Mouse (Mus musculus): ENCODE data around the gene Lpar3. TPM values are rescaled to one million over a fixed set of nuclear protein-coding genes. Genes with fewer than 3 reads are reported as not detected.

Lpar3 gene
- total and polyA plus RNA-seq, 2 experiments from 2014 or later: 0.31 to 0.66 TPM

DNA sequence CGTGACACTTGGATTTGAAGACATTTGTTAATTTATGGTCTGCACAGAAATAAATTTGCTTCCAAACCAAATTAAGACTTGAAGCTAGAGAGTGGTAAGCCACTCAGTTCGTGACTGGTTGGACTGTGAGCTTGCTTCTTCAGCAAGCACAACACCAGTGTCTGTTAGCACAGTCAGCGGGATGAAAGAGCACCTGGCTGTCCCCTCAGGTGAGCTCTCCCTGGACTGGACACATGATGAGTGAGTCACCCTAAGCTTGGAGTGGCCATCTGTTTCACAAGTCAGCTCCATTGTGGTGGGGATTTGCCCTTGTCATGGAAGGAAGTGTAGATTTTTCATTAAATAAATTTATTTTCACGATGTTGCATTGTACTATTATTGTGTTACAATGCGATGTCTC, 25.6 kb upstream of the Lpar3 start:
- 88% methylated on average over 5 of the region's 5 CpGs for WGBS
- no peak for TF ChIP-seq CTCF (IDR thresholded peaks at IDR 0.05)
- Histone ChIP-seq H3K4me1 (ENCODE audit: insufficient read depth, low read length) (0 out of 2 replicates have a peak, but pooled peaks cover 3% of the 10 kb centered on the region), H3K4me2 (ENCODE audit: low read depth, low read length, poor library complexity, severe bottlenecking) (no peak overlapping the region), H3K9me3 (ENCODE audit: low read length) (no peaks in the 10 kb centered on the region), H3K27ac (ENCODE audit: low read depth, low read length) (no peak overlapping the region), H3K4me3 (ENCODE audit: low read depth, low read length) (no peak overlapping the region), H3K9ac (replicated peaks; ENCODE audit: low read length, poor library complexity, severe bottlenecking) (no peak overlapping the region), H3K27me3 (ENCODE audit: insufficient read depth, low read length) (no peaks in the 10 kb centered on the region), H3K36me3 (ENCODE audit: insufficient read depth, low read length) (no peaks in the 10 kb centered on the region)
- DNase-seq (ENCODE audit: low spot score) (no peak), ATAC-seq (ENCODE audit: low FRiP score) (no peak)

DNA sequence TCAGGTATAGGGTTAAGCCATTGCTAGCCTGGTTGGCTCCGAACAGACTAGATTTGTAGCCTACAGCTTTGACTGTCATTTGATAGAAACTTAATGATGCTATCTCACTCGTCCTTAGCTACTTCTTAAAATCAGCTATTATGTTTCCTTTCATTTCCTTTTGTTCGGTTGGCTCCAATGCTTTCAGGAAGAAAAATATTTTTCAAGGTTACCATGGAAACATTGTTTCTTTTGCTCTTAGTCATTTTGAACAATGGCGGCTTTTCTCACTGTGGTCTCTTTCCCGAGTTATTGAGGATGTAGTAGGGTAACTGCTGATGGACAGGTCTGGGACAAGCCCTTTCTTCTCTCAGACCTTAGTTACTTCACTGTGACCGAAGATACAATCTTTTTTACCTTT, 24.5 kb upstream of the Lpar3 start:
- 28% methylated on average over 6 of the region's 6 CpGs for whole genome bisulfite sequencing
- Histone ChIP-seq H3K4me1 (ENCODE audit: insufficient read depth, low read length) (0 out of 2 replicates have a peak, but pooled peaks cover 3% of the 10 kb centered on the region), H3K9ac (replicated peaks; ENCODE audit: low read length, poor library complexity, severe bottlenecking) (no peak overlapping the region), H3K4me2 (ENCODE audit: low read depth, low read length, poor library complexity, severe bottlenecking) (no peak overlapping the region), H3K9me3 (ENCODE audit: low read length) (no peaks in the 10 kb centered on the region), H3K36me3 (ENCODE audit: insufficient read depth, low read length) (no peaks in the 10 kb centered on the region), H3K27ac (ENCODE audit: low read depth, low read length) (no peak overlapping the region), H3K27me3 (ENCODE audit: insufficient read depth, low read length) (no peaks in the 10 kb centered on the region), H3K4me3 (ENCODE audit: low read depth, low read length) (no peak overlapping the region)
- ATAC-seq (ENCODE audit: low FRiP score): no peak
- no peak for TF ChIP-seq CTCF (IDR thresholded peaks at IDR 0.05)
- DNase-seq (ENCODE audit: low spot score): peak; percentile 42

DNA sequence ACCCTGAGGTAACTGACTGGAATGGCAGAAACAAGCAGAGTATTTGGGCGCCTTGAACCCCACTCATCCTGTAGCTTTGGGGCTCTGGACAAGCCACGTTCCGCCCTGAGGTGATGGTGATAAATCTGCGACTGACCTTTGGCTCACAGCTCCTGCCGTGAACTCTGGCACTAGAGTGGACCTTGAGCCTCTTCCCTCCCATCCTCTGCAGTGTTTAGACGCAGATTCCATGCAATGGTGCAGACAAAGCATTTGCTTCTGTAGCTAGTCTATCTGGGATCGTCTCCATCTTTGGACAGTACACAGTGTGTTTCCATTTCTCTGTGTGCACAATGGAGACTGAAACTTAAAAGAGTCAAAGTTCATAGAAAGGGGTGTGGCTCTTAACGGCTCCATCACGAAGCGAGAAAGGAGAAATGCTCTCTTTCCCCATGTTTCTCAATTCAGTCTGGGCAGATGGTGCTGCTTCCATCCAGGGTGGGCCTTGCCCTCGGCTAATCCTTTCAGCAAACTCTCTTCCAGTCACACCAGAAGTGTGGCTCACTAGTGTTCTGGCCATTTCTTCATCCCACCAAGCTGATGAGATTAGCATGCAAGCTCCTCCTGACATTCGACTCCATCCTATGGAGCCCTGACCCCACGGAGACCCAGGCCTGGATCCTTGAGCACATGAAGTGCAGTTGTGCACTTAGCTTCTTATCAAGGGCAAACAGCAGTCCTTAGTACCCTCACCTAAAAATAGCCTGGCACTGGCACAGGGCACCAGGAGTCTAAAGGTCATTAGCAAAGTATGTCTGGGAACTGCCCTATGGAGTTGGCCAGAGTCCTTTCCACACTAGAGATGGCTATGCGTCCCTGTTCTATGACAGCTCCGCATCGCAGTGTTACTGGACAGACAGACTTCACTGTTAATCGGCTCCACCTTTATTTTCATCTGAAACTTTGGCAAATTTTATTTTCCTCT, 23.7 kb upstream of the Lpar3 start:
- H3K4me3 ChIP-seq (ENCODE audit: low read depth, low read length): no peak overlapping the region
- no peak overlapping the region for H3K27ac ChIP-seq (ENCODE audit: low read depth, low read length)
- H3K27me3 ChIP-seq (ENCODE audit: insufficient read depth, low read length): no peaks in the 10 kb centered on the region
- WGBS: 83% methylated on average over 17 of the region's 17 CpGs
- ATAC-seq (ENCODE audit: low FRiP score) (0 out of 2 replicates have a peak, but pooled peaks have one; percentile 12), DNase-seq (ENCODE audit: low spot score) (no peak)
- H3K36me3 ChIP-seq (ENCODE audit: insufficient read depth, low read length): no peaks in the 10 kb centered on the region
- H3K9ac ChIP-seq (replicated peaks; ENCODE audit: low read length, poor library complexity, severe bottlenecking): no peak overlapping the region
- 0 out of 2 replicates have a peak, but pooled peaks cover 3% of the 10 kb centered on the region for H3K4me1 ChIP-seq (ENCODE audit: insufficient read depth, low read length)
- H3K9me3 ChIP-seq (ENCODE audit: low read length): no peaks in the 10 kb centered on the region
- no peak for TF ChIP-seq CTCF (IDR thresholded peaks at IDR 0.05)
- no peak overlapping the region for H3K4me2 ChIP-seq (ENCODE audit: low read depth, low read length, poor library complexity, severe bottlenecking)

DNA sequence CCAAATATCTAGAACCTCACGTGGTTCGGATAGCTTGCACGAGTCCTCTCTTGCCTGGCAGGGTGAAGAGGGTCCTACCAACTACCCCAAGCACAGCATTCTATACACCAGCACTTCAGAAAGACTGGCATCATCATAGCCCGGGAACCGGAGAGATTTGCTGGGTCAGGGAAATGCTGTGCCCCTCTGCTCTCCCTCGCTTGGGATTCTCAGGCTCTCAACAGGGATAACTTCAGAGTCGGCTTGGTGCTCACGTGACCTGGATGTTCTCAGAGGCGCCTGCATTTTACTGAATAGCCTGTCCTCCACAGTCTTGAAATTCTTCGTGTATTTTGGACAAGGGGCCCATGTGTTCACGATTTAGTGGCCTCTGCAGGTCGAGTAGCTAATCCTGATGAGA, 23.0 kb upstream of the Lpar3 start:
- Histone ChIP-seq H3K36me3 (ENCODE audit: insufficient read depth, low read length) (no peaks in the 10 kb centered on the region), H3K9me3 (ENCODE audit: low read length) (no peaks in the 10 kb centered on the region), H3K27ac (ENCODE audit: low read depth, low read length) (no peak overlapping the region), H3K4me1 (ENCODE audit: insufficient read depth, low read length) (0 out of 2 replicates have a peak, but pooled peaks cover 3% of the 10 kb centered on the region), H3K27me3 (ENCODE audit: insufficient read depth, low read length) (no peaks in the 10 kb centered on the region), H3K4me3 (ENCODE audit: low read depth, low read length) (no peak overlapping the region), H3K9ac (replicated peaks; ENCODE audit: low read length, poor library complexity, severe bottlenecking) (no peak overlapping the region), H3K4me2 (ENCODE audit: low read depth, low read length, poor library complexity, severe bottlenecking) (no peak overlapping the region)
- TF ChIP-seq CTCF (IDR thresholded peaks at IDR 0.05): no peak
- DNase-seq (ENCODE audit: low spot score) (no peak), ATAC-seq (ENCODE audit: low FRiP score) (no peak)
- 90% methylated on average over 12 of the region's 12 CpGs for WGBS

DNA sequence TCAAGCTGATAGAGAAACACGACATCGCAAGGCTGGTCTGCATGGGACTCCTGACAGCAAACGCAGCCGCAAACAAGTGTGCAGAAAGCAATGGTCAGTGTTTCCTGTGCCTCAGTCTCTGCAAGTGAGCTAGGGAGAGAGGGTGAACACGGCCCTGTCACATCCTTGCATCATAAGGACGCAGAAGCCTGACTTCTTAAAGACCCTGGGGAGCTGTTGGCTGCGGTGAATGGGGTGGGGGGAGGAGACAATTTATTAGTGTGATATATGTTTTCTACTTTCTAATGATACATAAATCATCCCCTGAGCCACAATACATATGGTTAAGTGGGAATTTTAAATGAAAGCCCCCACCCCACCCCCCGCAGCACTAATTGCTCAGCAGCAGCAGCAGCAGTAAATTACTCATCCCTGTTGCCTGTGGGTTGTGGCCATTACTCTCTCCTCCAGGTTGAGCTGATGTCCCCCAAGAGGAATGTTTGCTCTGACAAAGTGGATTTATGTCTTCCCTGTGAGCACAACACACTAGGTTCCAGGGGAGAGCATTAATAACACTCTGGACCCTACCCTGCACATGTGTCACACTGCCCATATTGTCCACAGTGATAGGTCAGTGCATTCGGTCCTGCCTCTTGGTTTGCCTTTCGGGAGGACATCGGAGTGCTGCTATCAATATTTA, 21.8 kb upstream of the Lpar3 start:
- no peaks in the 10 kb centered on the region for H3K27me3 ChIP-seq (ENCODE audit: insufficient read depth, low read length)
- H3K4me1 ChIP-seq (ENCODE audit: insufficient read depth, low read length): 0 out of 2 replicates have a peak, but pooled peaks cover 3% of the 10 kb centered on the region
- H3K9ac ChIP-seq (replicated peaks; ENCODE audit: low read length, poor library complexity, severe bottlenecking): no peak overlapping the region
- H3K4me3 ChIP-seq (ENCODE audit: low read depth, low read length): no peak overlapping the region
- WGBS: 66% methylated on average over 11 of the region's 11 CpGs
- H3K4me2 ChIP-seq (ENCODE audit: low read depth, low read length, poor library complexity, severe bottlenecking): no peak overlapping the region
- no peaks in the 10 kb centered on the region for H3K9me3 ChIP-seq (ENCODE audit: low read length)
- DNase-seq (ENCODE audit: low spot score): no peak
- no peak overlapping the region for H3K27ac ChIP-seq (ENCODE audit: low read depth, low read length)
- ATAC-seq (ENCODE audit: low FRiP score): no peak; the same call in 1 of the 2 replicates
- no peaks in the 10 kb centered on the region for H3K36me3 ChIP-seq (ENCODE audit: insufficient read depth, low read length)
- TF ChIP-seq CTCF (IDR thresholded peaks at IDR 0.05): no peak

Data from midbrain, postnatal 0 days (tissue).